Mouse (Mus musculus) testis, adult 2 months (tissue): ENCODE measurements at regions not wholly inside any gene's neighbourhood (a gene's known extent, or its start where the extent isn't known, plus 50 kb on each side); places are given as distances from the start of the nearest gene placed in this dataset.

ENCODE experiments used
- CTCF ChIP-seq: fragments of 200-500 bp; IDR thresholded peaks from 2 replicates; pipeline ENCODE4 v1.5.1; 2012; ENCODE audit warnings: low read depth, mild to moderate bottlenecking, inconsistent platforms, low read length, moderate library complexity; ENCODE audit not compliant: control insufficient read depth, insufficient read depth, insufficient replicate concordance
- POLR2A ChIP-seq: fragments of 200-500 bp; IDR thresholded peaks from 2 replicates; pipeline ENCODE4 v1.6.1; 2012; ENCODE audit warnings: low read depth, mild to moderate bottlenecking, inconsistent platforms, low read length, moderate library complexity; ENCODE audit not compliant: control insufficient read depth

DNA sequence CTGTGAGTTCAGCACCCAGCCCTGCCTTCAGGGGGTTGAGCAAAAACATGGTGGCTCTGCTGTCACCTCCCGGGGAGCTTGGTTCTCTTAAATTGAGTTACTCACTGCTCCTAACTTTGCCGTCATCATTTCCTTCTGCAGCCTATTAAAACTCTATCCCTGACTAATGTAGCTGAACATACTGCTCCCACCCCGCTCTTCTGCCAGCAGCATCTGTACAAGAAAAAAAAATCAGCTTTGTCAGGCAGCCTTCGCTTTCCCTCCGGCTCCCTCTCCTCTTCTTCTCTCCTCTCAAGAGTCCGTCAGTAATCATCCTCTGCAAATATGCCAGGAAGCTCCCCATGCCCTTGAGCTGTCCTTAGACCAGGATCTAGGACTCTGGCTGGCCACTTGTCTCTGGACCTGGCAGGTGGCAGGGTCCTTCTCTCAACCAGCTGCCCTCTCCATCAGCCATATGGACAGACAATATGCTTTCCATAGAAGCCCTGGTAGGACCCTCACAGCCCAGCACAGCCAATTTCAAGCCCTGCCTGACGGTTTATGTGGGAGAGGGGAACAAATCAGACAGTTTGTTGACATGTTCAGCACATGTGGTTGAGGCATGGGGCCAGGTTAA lies 95.0 kb upstream of the Nxpe4 start:
- TF ChIP-seq CTCF (no peak), POLR2A (no peak)
